Mouse (Mus musculus) MEL (cell line): ENCODE measurements at regions not wholly inside any gene's neighbourhood (a gene's known extent, or its start where the extent isn't known, plus 50 kb on each side); places are given as distances from the start of the nearest gene placed in this dataset.
A peak's percentile ranks its signal among the peaks of the same experiment; 100 is the strongest.

Experiments
- DNase-seq: peaks from one replicate; pipeline ENCODE4 v3.0.0; 2011; ENCODE audit warnings: low read depth, low spot score
- H3K27ac ChIP-seq: 2 replicates; pipeline ENCODE4 v1.5.1; 2012; ENCODE audit warnings: low read depth, mild to moderate bottlenecking, control low read depth, low read length, moderate library complexity; ENCODE audit not compliant: control insufficient read depth
- H3K27me3 ChIP-seq, 2 experiments: fragments of 150-350 bp in 1 of 2; sonication (generic) in 1 of 2; 2 replicates each; pipeline ENCODE4 v1.6.1; 2012; ENCODE audit warnings: low read length in 2 of 2, mild to moderate bottlenecking in 2 of 2, improper control_type of control experiment in 1 of 2, moderate library complexity in 1 of 2; ENCODE audit not compliant: insufficient read depth in 2 of 2, control insufficient read depth in 1 of 2
- H3K36me3 ChIP-seq, 2 experiments: 2 replicates each; pipeline ENCODE4 v1.6.1; 2012 to 2014; ENCODE audit warnings: low read length in 2 of 2, improper control_type of control experiment in 1 of 2, inconsistent platforms in 1 of 2, mild to moderate bottlenecking in 1 of 2; ENCODE audit not compliant: insufficient read depth in 2 of 2, control insufficient read depth in 1 of 2
- H3K4me1 ChIP-seq, 2 experiments: fragments of 150-350 bp in 1 of 2; sonication (generic) in 1 of 2; 2 replicates each; pipeline ENCODE4 v1.6.1; 2012; ENCODE audit warnings: low read length in 2 of 2, improper control_type of control experiment in 1 of 2, mild to moderate bottlenecking in 1 of 2; ENCODE audit not compliant: insufficient read depth in 2 of 2, control insufficient read depth in 1 of 2
- H3K4me3 ChIP-seq, 2 experiments: fragments of 150-350 bp in 1 of 2; sonication (generic) in 1 of 2; 2 replicates each; pipeline ENCODE4 v1.5.1; 2012; ENCODE audit warnings: low read depth in 2 of 2, low read length in 2 of 2, mild to moderate bottlenecking in 2 of 2, moderate library complexity in 2 of 2, control low read depth in 1 of 2, improper control_type of control experiment in 1 of 2; ENCODE audit not compliant: control insufficient read depth in 1 of 2, insufficient read depth in 1 of 2
- H3K79me2 ChIP-seq: 2 replicates; pipeline ENCODE4 v1.6.1; 2012; ENCODE audit warnings: mild to moderate bottlenecking, low read length, moderate library complexity; ENCODE audit not compliant: control insufficient read depth, poor library complexity, insufficient read depth
- H3K9ac ChIP-seq: 2 replicates; pipeline ENCODE4 v1.6.1; 2012; ENCODE audit warnings: low read depth, mild to moderate bottlenecking, control low read depth, low read length, moderate library complexity; ENCODE audit not compliant: control insufficient read depth, poor library complexity, severe bottlenecking
- H3K9me3 ChIP-seq: fragments of 150-350 bp; sonication (generic); replicated peaks from 2 replicates; pipeline ENCODE4 v1.6.1; 2012; ENCODE audit warnings: mild to moderate bottlenecking, low read length, improper control_type of control experiment, moderate library complexity; ENCODE audit not compliant: insufficient read depth
- CHD1 ChIP-seq: IDR thresholded peaks from 2 replicates; pipeline ENCODE4 v1.6.1; 2012; ENCODE audit warnings: low read depth, mild to moderate bottlenecking, inconsistent platforms, low read length, improper control_type of control experiment
- EP300 ChIP-seq, 2 experiments: IDR thresholded peaks; 2 replicates each; pipeline ENCODE4 v1.6.1; 2011; ENCODE audit warnings: improper control_type of control experiment in 2 of 2, low read length in 2 of 2, low read depth in 1 of 2, mild to moderate bottlenecking in 1 of 2
- ETS1 ChIP-seq: IDR thresholded peaks from 2 replicates; pipeline ENCODE4 v1.6.1; 2012; ENCODE audit warnings: low read depth, mild to moderate bottlenecking, inconsistent platforms, low read length, improper control_type of control experiment, moderate library complexity
- GATA1 ChIP-seq: IDR thresholded peaks from 2 replicates; pipeline ENCODE4 v1.6.1; 2011; ENCODE audit warnings: low read depth, low read length, improper control_type of control experiment
- HCFC1 ChIP-seq: IDR thresholded peaks from 2 replicates; pipeline ENCODE4 v1.6.1; 2012; ENCODE audit warnings: low read depth, mild to moderate bottlenecking, inconsistent platforms, low read length, improper control_type of control experiment, moderate library complexity
- MAFK ChIP-seq: IDR thresholded peaks from 2 replicates; pipeline ENCODE4 v1.6.1; 2011; ENCODE audit warnings: low read depth, mild to moderate bottlenecking, low read length, improper control_type of control experiment, borderline replicate concordance
- MAX ChIP-seq: IDR thresholded peaks from 2 replicates; pipeline ENCODE4 v1.6.1; 2011; ENCODE audit warnings: low read length, improper control_type of control experiment
- MAZ ChIP-seq: IDR thresholded peaks from 2 replicates; pipeline ENCODE4 v1.6.1; 2012; ENCODE audit warnings: low read depth, mild to moderate bottlenecking, inconsistent platforms, low read length, improper control_type of control experiment
- MXI1 ChIP-seq: IDR thresholded peaks from 2 replicates; pipeline ENCODE4 v1.6.1; 2011; ENCODE audit warnings: mild to moderate bottlenecking, low read depth, low read length, improper control_type of control experiment
- MYB ChIP-seq: IDR thresholded peaks from 2 replicates; pipeline ENCODE4 v1.6.1; 2011; ENCODE audit warnings: mild to moderate bottlenecking, low read depth, low read length, improper control_type of control experiment
- POLR2AphosphoS5 ChIP-seq: IDR thresholded peaks from 2 replicates; pipeline ENCODE4 v1.6.1; 2012; ENCODE audit warnings: low read depth, borderline replicate concordance, mild to moderate bottlenecking, inconsistent platforms, low read length, moderate library complexity, mixed read lengths
- RCOR1 ChIP-seq: IDR thresholded peaks from 2 replicates; pipeline ENCODE4 v1.6.1; 2012; ENCODE audit warnings: low read depth, mild to moderate bottlenecking, inconsistent platforms, low read length, improper control_type of control experiment
- SMC3 ChIP-seq: IDR thresholded peaks from 2 replicates; pipeline ENCODE4 v1.6.1; 2011; ENCODE audit warnings: low read depth, low read length, improper control_type of control experiment
- TAL1 ChIP-seq: IDR thresholded peaks from 2 replicates; pipeline ENCODE4 v1.6.1; 2012; ENCODE audit warnings: mild to moderate bottlenecking, inconsistent platforms, low read length, moderate library complexity, mixed read lengths
- USF2 ChIP-seq, 2 experiments: IDR thresholded peaks; 2 replicates each; pipeline ENCODE4 v1.6.1; 2011 to 2012; ENCODE audit warnings: improper control_type of control experiment in 2 of 2, low read length in 2 of 2, borderline replicate concordance in 1 of 2, inconsistent platforms in 1 of 2, low read depth in 1 of 2, mild to moderate bottlenecking in 1 of 2; ENCODE audit not compliant: insufficient read depth in 1 of 2
- ZNF384 ChIP-seq: IDR thresholded peaks from 2 replicates; pipeline ENCODE4 v1.6.1; 2012; ENCODE audit warnings: low read depth, mild to moderate bottlenecking, inconsistent platforms, low read length, improper control_type of control experiment

DNA sequence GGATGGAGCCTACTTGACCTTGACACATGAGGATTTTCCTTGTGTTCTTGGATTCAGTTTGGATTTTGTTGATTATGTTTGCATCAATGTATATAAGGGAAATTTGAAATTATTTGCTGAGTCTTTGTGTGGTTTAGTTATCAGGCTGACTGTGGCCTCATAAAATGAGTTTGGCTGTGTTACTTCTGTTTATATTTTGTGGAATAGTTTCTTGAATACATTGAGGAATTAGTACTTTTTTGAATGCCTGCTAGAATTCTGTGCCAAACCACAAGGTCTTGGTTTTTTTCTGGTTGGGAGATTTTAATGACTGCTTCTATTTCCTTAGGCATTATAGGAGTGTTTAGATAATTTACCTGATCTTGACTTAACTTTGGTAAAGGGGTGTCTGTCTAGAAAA is 1018.5 kb downstream of the Zpld1 start:
- Histone ChIP-seq H3K9ac (no peak overlapping the region), H3K36me3 (peaks cover 0 to 2% of the 10 kb centered on the region in 2 experiments; a peak in 1 of 4 replicates), H3K9me3 (no peaks in the 10 kb centered on the region), H3K4me3 (no peak overlapping the region), H3K4me1 (no peaks in the 10 kb centered on the region), H3K27me3 (no peaks in the 10 kb centered on the region), H3K79me2 (no peaks in the 10 kb centered on the region), H3K27ac (no peak overlapping the region)
- peak; percentile 3 for DNase-seq
- TF ChIP-seq CHD1 = no peak
- peak; percentile 35; the same call in 1 of the 2 replicates for TF ChIP-seq MAFK
- TF ChIP-seq RCOR1 = peak; percentile 56; the same call in 1 of the 2 replicates
- TF ChIP-seq MXI1 = no peak
- TF ChIP-seq TAL1 = no peak
- no peak for TF ChIP-seq POLR2AphosphoS5
- no peak for TF ChIP-seq HCFC1
- TF ChIP-seq ETS1 = peak; percentile 56; the same call in 1 of the 2 replicates
- TF ChIP-seq MAX = no peak
- TF ChIP-seq EP300 (IDR thresholded peaks at IDR 0.05; ENCODE audit: low read depth in 1 of 2, low read length in 2 of 2) = peak; percentile 8 to 55; a peak in 1 of 4 replicates
- TF ChIP-seq SMC3 = no peak
- TF ChIP-seq USF2 (IDR thresholded peaks at IDR 0.05; ENCODE audit: borderline replicate concordance in 1 of 2, insufficient read depth in 1 of 2, low read depth in 1 of 2, low read length in 2 of 2) = no peak
- TF ChIP-seq MYB = no peak
- no peak for TF ChIP-seq MAZ

GRCm38 (mm10) chr16:54263853-54264252 is 1033.9 kb downstream of the Zpld1 start:
- Histone ChIP-seq H3K27me3 (no peaks in the 10 kb centered on the region), H3K79me2 (no peaks in the 10 kb centered on the region), H3K27ac (no peak overlapping the region), H3K9ac (no peak overlapping the region), H3K9me3 (no peaks in the 10 kb centered on the region), H3K4me1 (no peaks in the 10 kb centered on the region), H3K4me3 (no peak overlapping the region), H3K36me3 (0 out of 4 replicates have a peak, but pooled peaks cover 0 to 3% of the 10 kb centered on the region in 2 experiments)
- DNase-seq = peak; percentile 16
- no peak for TF ChIP-seq ZNF384
- 0 out of 2 replicates have a peak, but pooled peaks have one; percentile 6 for TF ChIP-seq GATA1
